Mouse (Mus musculus) urinary bladder, postnatal 14 days (tissue): ENCODE results near the gene Gdpgp1.

Source experiments
- DNase-seq: peaks from one replicate; pipeline ENCODE4 v3.0.0; 2021; ENCODE audit warnings: low spot score

Gdpgp1 gene

GRCm38 (mm10) chr7:80199851-80200587, 32.6 kb upstream of the Gdpgp1 start:
- no peak for DNase-seq

- no peak for DNase-seq
Observed at GRCm38 (mm10) chr7:80200588-80200945, 32.1 kb upstream of the Gdpgp1 start.

GRCm38 (mm10) chr7:80200963-80201539, 31.6 kb upstream of the Gdpgp1 start:
- no peak for DNase-seq

- DNase-seq = no peak
Observed at GRCm38 (mm10) chr7:80201888-80202540, 30.7 kb upstream of the Gdpgp1 start.

GRCm38 (mm10) chr7:80202961-80203360, 29.7 kb upstream of the Gdpgp1 start:
- DNase-seq = no peak

- no peak for DNase-seq
Observed at GRCm38 (mm10) chr7:80203638-80204096, 29.0 kb upstream of the Gdpgp1 start.

GRCm38 (mm10) chr7:80204362-80204761, 28.3 kb upstream of the Gdpgp1 start:
- DNase-seq = no peak

GRCm38 (mm10) chr7:80204961-80205360, 27.7 kb upstream of the Gdpgp1 start:
- no peak for DNase-seq

GRCm38 (mm10) chr7:80205705-80206589, 26.7 kb upstream of the Gdpgp1 start:
- DNase-seq = no peak

GRCm38 (mm10) chr7:80207314-80207731, 25.3 kb upstream of the Gdpgp1 start:
- peak; percentile 62 for DNase-seq

- DNase-seq = peak; percentile 86
Observed at GRCm38 (mm10) chr7:80208026-80208642, 24.5 kb upstream of the Gdpgp1 start.

GRCm38 (mm10) chr7:80208738-80209430, 23.8 kb upstream of the Gdpgp1 start:
- DNase-seq = peak; percentile 66

GRCm38 (mm10) chr7:80209669-80210068, 23.0 kb upstream of the Gdpgp1 start:
- no peak for DNase-seq

- DNase-seq = no peak
Observed at GRCm38 (mm10) chr7:80210982-80211381, 21.7 kb upstream of the Gdpgp1 start.

- DNase-seq = no peak
Observed at GRCm38 (mm10) chr7:80213604-80214003, 19.1 kb upstream of the Gdpgp1 start.

GRCm38 (mm10) chr7:80214459-80214858, 18.2 kb upstream of the Gdpgp1 start:
- DNase-seq = no peak

- peak; percentile 77 for DNase-seq
Observed at GRCm38 (mm10) chr7:80215398-80215797, 17.3 kb upstream of the Gdpgp1 start.

GRCm38 (mm10) chr7:80216566-80216965, 16.1 kb upstream of the Gdpgp1 start:
- peak; percentile 33 for DNase-seq

- no peak for DNase-seq
Observed at GRCm38 (mm10) chr7:80218666-80219065, 14.0 kb upstream of the Gdpgp1 start.

GRCm38 (mm10) chr7:80220237-80220797, 12.3 kb upstream of the Gdpgp1 start:
- no peak for DNase-seq
